Mouse (Mus musculus) neural tube, embryonic 13.5 days (tissue): ENCODE measurements around the gene Tnnc2. TPM values are rescaled to one million over a fixed set of nuclear protein-coding genes. Genes with fewer than 3 reads are reported as not detected.

Experiments used
- polyA plus RNA-seq: library from polyadenylated mRNA; unstranded; fragments of >200 nt; fragmentation: Nextera tagmentation; extraction: Ambion mirVana; gene quantifications from 2 replicates; pipeline ENCODE4 v1.2.1, GENCODE M21; 2015

The Tnnc2 gene
- polyA plus RNA-seq, 1 experiment from 2014 or later = 9.3 TPM

Other genes starting within 250 kb of the Tnnc2 start
- 2.2 and 4.2 TPM in 2 replicates for gene Wfdc2, start 217.6 kb downstream of the Tnnc2 start, polyA plus RNA-seq
- not detected in 2 replicates for gene Spint3, start 206.5 kb downstream of the Tnnc2 start, polyA plus RNA-seq
- not detected in 2 replicates for gene Wfdc6a, start 194.5 kb downstream of the Tnnc2 start, polyA plus RNA-seq
- gene Eppin, start 186.4 kb downstream of the Tnnc2 start, polyA plus RNA-seq = not detected in 2 replicates
- gene Wfdc6b, start 166.4 kb downstream of the Tnnc2 start, polyA plus RNA-seq = not detected in 2 replicates
- gene Wfdc8, start 166.3 kb downstream of the Tnnc2 start, polyA plus RNA-seq = not detected in 2 replicates
- gene Wfdc16, start 141.2 kb downstream of the Tnnc2 start, polyA plus RNA-seq = not detected in 2 replicates
- not detected in 2 replicates for gene Wfdc10, start 123.9 kb downstream of the Tnnc2 start, polyA plus RNA-seq
- gene Wfdc9, start 123.4 kb downstream of the Tnnc2 start, polyA plus RNA-seq = not detected in 2 replicates
- gene Wfdc11, start 105.9 kb downstream of the Tnnc2 start, polyA plus RNA-seq = not detected in 2 replicates
- not detected in 2 replicates for gene Wfdc13, start 94.9 kb downstream of the Tnnc2 start, polyA plus RNA-seq
- not detected in 2 replicates for gene Spint4, start 81.5 kb downstream of the Tnnc2 start, polyA plus RNA-seq
- not detected in 2 replicates for gene Spint5, start 64.7 kb downstream of the Tnnc2 start, polyA plus RNA-seq
- 1.0 and 1.2 TPM in 2 replicates for gene Wfdc3, start 34.0 kb downstream of the Tnnc2 start, polyA plus RNA-seq
- 67.1 and 71.4 TPM in 2 replicates for gene Dnttip1, start 34.0 kb downstream of the Tnnc2 start, polyA plus RNA-seq
- gene Ube2c, start 10.1 kb downstream of the Tnnc2 start, polyA plus RNA-seq = 80.8 and 108 TPM in 2 replicates
- 17.1 and 22.9 TPM in 2 replicates for gene Snx21, start 5.9 kb upstream of the Tnnc2 start, polyA plus RNA-seq
- 20.3 and 21.5 TPM in 2 replicates for gene Acot8, start 24.9 kb upstream of the Tnnc2 start, polyA plus RNA-seq
- 14.2 and 16.7 TPM in 2 replicates for gene Zswim3, start 25.1 kb upstream of the Tnnc2 start, polyA plus RNA-seq
- 22.3 and 23.7 TPM in 2 replicates for gene Zswim1, start 42.7 kb upstream of the Tnnc2 start, polyA plus RNA-seq
- gene Spata25, start 48.6 kb upstream of the Tnnc2 start, polyA plus RNA-seq = not detected in 2 replicates
- gene Ctsa, start 52.9 kb upstream of the Tnnc2 start, polyA plus RNA-seq = 97.5 and 109 TPM in 2 replicates
- gene Neurl2, start 53.5 kb upstream of the Tnnc2 start, polyA plus RNA-seq = 4.9 and 5.4 TPM in 2 replicates
- gene Pltp, start 77.7 kb upstream of the Tnnc2 start, polyA plus RNA-seq = 126 and 132 TPM in 2 replicates
- 80.8 and 93.1 TPM in 2 replicates for gene Pcif1, start 99.3 kb upstream of the Tnnc2 start, polyA plus RNA-seq
- 13.3 and 14.2 TPM in 2 replicates for gene Zfp335, start 131.8 kb upstream of the Tnnc2 start, polyA plus RNA-seq
- 16.9 and 17.1 TPM in 2 replicates for gene Mmp9, start 160.8 kb upstream of the Tnnc2 start, polyA plus RNA-seq
- gene Slc12a5, start 180.8 kb upstream of the Tnnc2 start, polyA plus RNA-seq = 20.8 and 21.3 TPM in 2 replicates